Mouse (Mus musculus) thymus, postnatal 36 days (tissue): ENCODE measurements around the gene Gm4567.
"Not testable (repeated sequence)": the region's sequence is repeated elsewhere in the genome, so short reads cannot be mapped to it uniquely, and the experiment has no call there.

Source experiments
- DNase-seq, 2 experiments: peaks; one replicate each; pipeline ENCODE4 v3.0.0; 2022; ENCODE audit warnings: mixed read lengths in 2 of 2

Gm4567 gene

GRCm38 (mm10) chr7:22719610-22720009 lies at the start of gene Gm4567:
Gm4567 (minus strand) TSS chr7:22719710.
- not testable (repeated sequence) for DNase-seq

- DNase-seq: not testable (repeated sequence)
These were observed 41.9 kb upstream of the Gm4567 start, which contains the start of gene Vmn1r157 for GRCm38 (mm10) chr7:22761397-22761796. Vmn1r157 (plus strand) TSS chr7:22761697.

DNA sequence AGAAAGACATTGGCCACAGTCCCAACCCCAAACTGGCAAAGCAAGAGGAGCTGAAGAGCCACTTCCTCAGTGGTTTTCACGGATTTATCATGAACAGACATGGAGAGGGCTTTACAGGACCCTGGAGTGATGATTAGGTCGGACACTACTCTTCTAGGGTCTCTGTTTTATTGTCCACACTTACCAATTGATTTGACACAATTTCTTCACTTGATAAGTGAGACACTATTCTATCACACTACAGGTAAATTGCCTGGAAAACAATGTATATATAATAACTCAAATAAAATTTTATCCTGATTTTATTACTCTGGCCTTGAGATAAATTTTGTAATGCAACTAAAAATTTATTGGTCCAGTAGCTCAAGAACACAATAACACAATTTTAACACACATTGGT lies 27.3 kb downstream of the Gm4567 start, which contains the start of gene Gm8693:
Gene Gm8693 (minus strand): TSS at position 101 of the 400 bp plus-strand sequence.
- not testable (repeated sequence) for DNase-seq
